Mouse (Mus musculus) layer of hippocampus, postnatal 36 days (tissue): ENCODE results near the gene Gm1123. TPM values are rescaled to one million over a fixed set of nuclear protein-coding genes. Genes with fewer than 3 reads are reported as not detected.

Source experiments
- DNase-seq, 2 experiments: peaks; one replicate each; pipeline ENCODE4 v3.0.0; 2022
- total RNA-seq, 2 experiments: library from RNA; stranded (reverse); gene quantifications; 2 replicates each; pipeline ENCODE4 v1.2.3; 2021

The Gm1123 gene
- not detected for total RNA-seq

GRCm38 (mm10) chr9:99035575-99035974 lies at the start of gene Gm1123:
Gene Gm1123 (minus strand): TSS chr9:99035715.
- no peak for DNase-seq

- DNase-seq: no peak
Measured at GRCm38 (mm10) chr9:99081718-99082117, 46.2 kb upstream of the Gm1123 start.

- no peak for DNase-seq
Measured at GRCm38 (mm10) chr9:99081308-99081707, 45.8 kb upstream of the Gm1123 start.

- DNase-seq: no peak
Measured at GRCm38 (mm10) chr9:99080657-99081056, 45.1 kb upstream of the Gm1123 start.

- DNase-seq: no peak
Measured at GRCm38 (mm10) chr9:99074462-99074861, 38.9 kb upstream of the Gm1123 start.

- DNase-seq: no peak
Measured at GRCm38 (mm10) chr9:99072538-99072937, 37.0 kb upstream of the Gm1123 start.

- DNase-seq: peak; percentile 25
Measured at GRCm38 (mm10) chr9:99065311-99065710, 29.8 kb upstream of the Gm1123 start.

GRCm38 (mm10) chr9:99064216-99064615 lies 28.7 kb upstream of the Gm1123 start:
- no peak for DNase-seq

GRCm38 (mm10) chr9:99062544-99062943 lies 27.0 kb upstream of the Gm1123 start:
- peak; percentile 73 to 77 for DNase-seq

- no peak for DNase-seq
Measured at GRCm38 (mm10) chr9:99057751-99058150, 22.2 kb upstream of the Gm1123 start.

GRCm38 (mm10) chr9:99049760-99050159 lies 14.2 kb upstream of the Gm1123 start:
- DNase-seq: no peak

- DNase-seq: no peak
Measured at GRCm38 (mm10) chr9:99048724-99049250, 13.3 kb upstream of the Gm1123 start.

- DNase-seq: peak; percentile 57 to 59
Measured at GRCm38 (mm10) chr9:99044761-99045160, 9.2 kb upstream of the Gm1123 start.

- no peak for DNase-seq
Measured at GRCm38 (mm10) chr9:99042641-99043040, 7.1 kb upstream of the Gm1123 start.

GRCm38 (mm10) chr9:99041994-99042393 lies 6.5 kb upstream of the Gm1123 start:
- DNase-seq: no peak

GRCm38 (mm10) chr9:99034111-99034510 lies 1.4 kb downstream of the Gm1123 start:
- DNase-seq: no peak

GRCm38 (mm10) chr9:99032031-99032430 lies 3.5 kb downstream of the Gm1123 start:
- DNase-seq: no peak

GRCm38 (mm10) chr9:99021751-99022150 lies 13.8 kb downstream of the Gm1123 start:
- DNase-seq: no peak

- no peak for DNase-seq
Measured at GRCm38 (mm10) chr9:99021166-99021565, 14.3 kb downstream of the Gm1123 start.

- DNase-seq: no peak
Measured at GRCm38 (mm10) chr9:99017679-99018078, 17.8 kb downstream of the Gm1123 start.

- no peak for DNase-seq
Measured at GRCm38 (mm10) chr9:99016759-99017158, 18.8 kb downstream of the Gm1123 start.

- no peak for DNase-seq
Measured at GRCm38 (mm10) chr9:99016301-99016700, 19.2 kb downstream of the Gm1123 start.

GRCm38 (mm10) chr9:99009898-99010199 lies 25.7 kb downstream of the Gm1123 start:
- DNase-seq: no peak

GRCm38 (mm10) chr9:99009069-99009897 lies 26.2 kb downstream of the Gm1123 start:
- no peak for DNase-seq
